Mouse (Mus musculus) CH12.LX (cell line): Measurements from ENCODE around the gene Btbd2. TPM values are rescaled to one million over a fixed set of nuclear protein-coding genes. Genes with fewer than 3 reads are reported as not detected.

Experiments used
- DNase-seq: peaks from one replicate; pipeline ENCODE4 v3.0.0-alpha.2; 2013; ENCODE audit errors: extremely low read depth
- H3K27ac ChIP-seq: 2 replicates; pipeline ENCODE4 v1.5.1; 2012; ENCODE audit warnings: low read depth, mild to moderate bottlenecking, control low read depth, moderate library complexity; ENCODE audit not compliant: insufficient read depth
- H3K27me3 ChIP-seq: replicated peaks from 2 replicates; pipeline ENCODE3; 2012; ENCODE audit warnings: inconsistent platforms
- H3K36me3 ChIP-seq, 2 experiments: replicated peaks in 1 of 2; 2 replicates each; pipeline versions ENCODE3 to v1.6.1; 2012; ENCODE audit warnings: inconsistent platforms in 1 of 2, low read length in 1 of 2, mild to moderate bottlenecking in 1 of 2, mixed read lengths in 1 of 2, moderate library complexity in 1 of 2; ENCODE audit not compliant: control insufficient read depth in 1 of 2, insufficient read depth in 1 of 2
- H3K4me1 ChIP-seq, 2 experiments: 2 replicates each; pipeline ENCODE4 v1.6.1; 2012; ENCODE audit warnings: inconsistent platforms in 1 of 2, moderate library complexity in 1 of 2; ENCODE audit not compliant: insufficient read depth in 2 of 2, control insufficient read depth in 1 of 2
- H3K4me2 ChIP-seq: 2 replicates; pipeline ENCODE4 v1.6.1; 2012; ENCODE audit warnings: low read depth, mild to moderate bottlenecking, control low read depth; ENCODE audit not compliant: poor library complexity, insufficient read depth, severe bottlenecking
- H3K4me3 ChIP-seq, 3 experiments: fragments of 150-350 bp in 1 of 3; sonication (generic) in 1 of 3; replicated peaks in 1 of 3; 2 replicates each; pipeline versions ENCODE3 to v1.5.1; 2011 to 2012; ENCODE audit warnings: low read depth in 2 of 3, low read length in 2 of 3, mild to moderate bottlenecking in 2 of 3, moderate library complexity in 2 of 3, control low read depth in 1 of 3, improper control_type of control experiment in 1 of 3, inconsistent platforms in 1 of 3, mixed read lengths in 1 of 3; ENCODE audit not compliant: poor library complexity in 1 of 3
- H3K79me2 ChIP-seq: replicated peaks from 2 replicates; pipeline ENCODE4 v1.6.1; 2012; ENCODE audit warnings: mild to moderate bottlenecking, moderate library complexity; ENCODE audit not compliant: control insufficient read depth, poor library complexity, insufficient read depth, severe bottlenecking; ENCODE audit errors: extremely low read depth
- H3K9ac ChIP-seq: 2 replicates; pipeline ENCODE4 v1.6.1; 2012; ENCODE audit warnings: low read depth, mild to moderate bottlenecking, control low read depth, moderate library complexity; ENCODE audit not compliant: insufficient read depth
- H3K9me3 ChIP-seq: replicated peaks from 2 replicates; pipeline ENCODE3; 2012; ENCODE audit warnings: low read length, inconsistent platforms, mixed read lengths
- BHLHE40 ChIP-seq: IDR thresholded peaks from 2 replicates; pipeline ENCODE4 v1.6.1; 2011; ENCODE audit warnings: mild to moderate bottlenecking, low read depth, low read length, improper control_type of control experiment
- CHD2 ChIP-seq: IDR thresholded peaks from 2 replicates; pipeline ENCODE4 v1.6.1; 2011; ENCODE audit warnings: low read length, improper control_type of control experiment
- E2F4 ChIP-seq: IDR thresholded peaks from 2 replicates; pipeline ENCODE4 v1.6.1; 2011; ENCODE audit warnings: low read depth, low read length, improper control_type of control experiment; ENCODE audit not compliant: insufficient replicate concordance
- ELF1 ChIP-seq: IDR thresholded peaks from 2 replicates; pipeline ENCODE4 v1.6.1; 2014; ENCODE audit warnings: low read depth, mild to moderate bottlenecking, inconsistent platforms, low read length, improper control_type of control experiment
- ETS1 ChIP-seq: conservative IDR thresholded peaks from 2 replicates; pipeline ENCODE4 v1.6.1; 2012; ENCODE audit warnings: low read depth, mild to moderate bottlenecking, inconsistent platforms, low read length, improper control_type of control experiment, moderate library complexity
- GABPA ChIP-seq: IDR thresholded peaks from 2 replicates; pipeline ENCODE4 v1.6.1; 2012; ENCODE audit warnings: low read depth, low read length, improper control_type of control experiment, inconsistent platforms; ENCODE audit not compliant: insufficient replicate concordance
- IRF4 ChIP-seq: IDR thresholded peaks from 2 replicates; pipeline ENCODE4 v1.6.1; 2014; ENCODE audit warnings: low read depth, mild to moderate bottlenecking, inconsistent platforms, low read length, improper control_type of control experiment
- JUN ChIP-seq: IDR thresholded peaks from 2 replicates; pipeline ENCODE4 v1.6.1; 2011; ENCODE audit warnings: low read depth, mild to moderate bottlenecking, low read length, improper control_type of control experiment, moderate library complexity; ENCODE audit not compliant: insufficient read depth
- MAX ChIP-seq: IDR thresholded peaks from 2 replicates; pipeline ENCODE4 v1.6.1; 2011; ENCODE audit warnings: low read length, improper control_type of control experiment
- MAZ ChIP-seq: IDR thresholded peaks from 2 replicates; pipeline ENCODE4 v1.6.1; 2012; ENCODE audit warnings: low read depth, mild to moderate bottlenecking, inconsistent platforms, low read length, improper control_type of control experiment, moderate library complexity
- MXI1 ChIP-seq: IDR thresholded peaks from 2 replicates; pipeline ENCODE4 v1.6.1; 2011; ENCODE audit warnings: mild to moderate bottlenecking, low read depth, low read length, improper control_type of control experiment
- MYC ChIP-seq: IDR thresholded peaks from 2 replicates; pipeline ENCODE4 v1.6.1; 2011; ENCODE audit warnings: low read depth, mild to moderate bottlenecking, improper control_type of control experiment, low read length
- NELFE ChIP-seq: IDR thresholded peaks from 2 replicates; pipeline ENCODE4 v1.6.1; 2011; ENCODE audit warnings: low read depth, low read length, improper control_type of control experiment
- NRF1 ChIP-seq: IDR thresholded peaks from 2 replicates; pipeline ENCODE4 v1.6.1; 2014; ENCODE audit warnings: low read depth, mild to moderate bottlenecking, inconsistent platforms, low read length, improper control_type of control experiment, moderate library complexity
- POLR2AphosphoS2 ChIP-seq: IDR thresholded peaks from 2 replicates; pipeline ENCODE4 v1.6.1; 2011; ENCODE audit warnings: low read depth, low read length, improper control_type of control experiment
- RAD21 ChIP-seq: IDR thresholded peaks from 2 replicates; pipeline ENCODE4 v1.6.1; 2011; ENCODE audit warnings: low read depth, mild to moderate bottlenecking, low read length, improper control_type of control experiment, moderate library complexity
- RCOR1 ChIP-seq: conservative IDR thresholded peaks from 2 replicates; pipeline ENCODE4 v1.6.1; 2012; ENCODE audit warnings: low read depth, mild to moderate bottlenecking, inconsistent platforms, low read length, improper control_type of control experiment
- SIN3A ChIP-seq: IDR thresholded peaks from 2 replicates; pipeline ENCODE4 v1.6.1; 2012; ENCODE audit warnings: low read length, improper control_type of control experiment, inconsistent platforms
- SMC3 ChIP-seq: IDR thresholded peaks from 2 replicates; pipeline ENCODE4 v1.6.1; 2011; ENCODE audit warnings: low read depth, low read length, improper control_type of control experiment
- TBP ChIP-seq: conservative IDR thresholded peaks from 2 replicates; pipeline ENCODE4 v1.6.1; 2011; ENCODE audit warnings: low read depth, low read length, improper control_type of control experiment
- TCF12 ChIP-seq: IDR thresholded peaks from 2 replicates; pipeline ENCODE4 v1.6.1; 2014; ENCODE audit warnings: low read depth, mild to moderate bottlenecking, inconsistent platforms, low read length, improper control_type of control experiment
- UBTF ChIP-seq: IDR thresholded peaks from 2 replicates; pipeline ENCODE4 v1.6.1; 2012; ENCODE audit warnings: low read depth, mild to moderate bottlenecking, inconsistent platforms, low read length, improper control_type of control experiment, moderate library complexity
- USF1 ChIP-seq: IDR thresholded peaks from 2 replicates; pipeline ENCODE4 v1.6.1; 2014; ENCODE audit warnings: low read depth, mild to moderate bottlenecking, inconsistent platforms, low read length, improper control_type of control experiment
- ZKSCAN1 ChIP-seq: IDR thresholded peaks from 2 replicates; pipeline ENCODE4 v1.6.1; 2012; ENCODE audit warnings: low read depth, inconsistent platforms, low read length, improper control_type of control experiment, borderline replicate concordance
- ZMIZ1 ChIP-seq: IDR thresholded peaks from 2 replicates; pipeline ENCODE4 v1.6.1; 2012; ENCODE audit warnings: low read depth, mild to moderate bottlenecking, inconsistent platforms, low read length, improper control_type of control experiment
- dilution Hi-C: fragments of 300-500 bp; cut with MboI; formaldehyde crosslinking; loops from 2 replicates; pipeline ENCODE4 v1.14.3; 2020; ENCODE audit warnings: low sequenced_read_pairs; ENCODE audit not compliant: extremely low pct_unique_long_range_greater_than_20kb, extremely low pct_ligation_motif_present
- in situ Hi-C: fragments of 300-500 bp; cut with MboI; formaldehyde crosslinking; loops from 3 replicates; pipeline ENCODE4 v1.14.3; 2019; ENCODE audit warnings: low sequenced_read_pairs, low pct_ligation_motif_present, low pct_unique_long_range_greater_than_20kb, mixed read lengths
- polyA plus RNA-seq: library from polyadenylated mRNA; unstranded; fragments of >175 nt; gene quantifications from 2 replicates; pipeline ENCODE4 v1.2.1, GENCODE M21; 2012; ENCODE audit warnings: low read depth; ENCODE audit not compliant: insufficient read length
- total RNA-seq, 2 experiments: library from RNA; depleted of rRNA; stranded (reverse); fragments of 300-350 nt in 1 of 2; fragments of >200 nt in 1 of 2; gene quantifications; 2 replicates each; pipeline ENCODE4 v1.2.3; 2012 to 2014

Gene Btbd2
- total and polyA plus RNA-seq, 3 experiments = 11.1 to 26.2 (median 19.4) TPM

DNA sequence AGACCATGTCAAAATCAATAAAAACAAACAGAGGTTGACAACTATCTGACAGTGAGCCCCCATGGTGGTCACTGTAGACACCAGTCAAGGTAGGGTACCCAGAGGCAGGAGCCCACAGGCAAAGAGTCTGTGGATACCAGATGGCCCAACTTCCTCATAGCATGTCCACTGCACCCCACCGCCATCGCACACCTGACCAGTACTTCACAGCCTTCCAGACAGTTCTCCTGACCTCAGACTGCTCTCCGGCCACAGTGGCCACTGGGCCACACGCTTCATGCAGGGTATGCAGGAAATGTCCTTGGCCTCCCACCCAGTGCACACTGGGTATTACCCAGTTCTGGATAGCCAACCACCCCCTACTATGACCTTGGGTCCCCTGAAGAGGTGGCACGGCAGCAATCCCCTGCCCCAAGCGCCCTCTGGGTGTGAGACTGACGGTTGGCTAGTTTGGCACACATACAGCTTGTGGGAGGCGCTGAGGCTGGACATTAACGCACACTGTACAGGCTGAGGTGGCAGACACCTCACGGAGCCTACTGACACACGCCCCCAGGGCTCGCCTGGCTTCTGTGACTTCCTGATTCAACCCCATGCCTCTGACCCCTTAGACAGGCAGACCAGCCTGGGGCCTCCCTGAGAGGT lies 36.7 kb upstream of the Btbd2 start:
- H3K4me1 ChIP-seq = peaks cover 47 to 89% of the 10 kb centered on the region in 2 experiments
- dilution Hi-C loops = no loop called here
- in situ Hi-C loops = loop anchor here (25.0 kb wide), 1 partner anchor 256 kb away; the partner anchor contains the start of gene Tcf3
- peak overlapping the region; percentile 19 to 56 (median 43) for H3K4me3 ChIP-seq
- H3K4me2 ChIP-seq = peak overlapping the region; percentile 91
- peaks cover 15% of the 10 kb centered on the region for H3K79me2 ChIP-seq
- peak overlapping the region; percentile 100 for H3K27ac ChIP-seq
- H3K9ac ChIP-seq = peak overlapping the region; percentile 61; the same call in 1 of the 2 replicates
- TF ChIP-seq E2F4 (no peak), TBP (0 out of 2 replicates have a peak, but pooled peaks have one; percentile 9), RAD21 (no peak), ELF1 (peak; percentile 34; the same call in 1 of the 2 replicates), NELFE (no peak), NRF1 (no peak)
- no peaks in the 10 kb centered on the region for H3K9me3 ChIP-seq
- no peaks in the 10 kb centered on the region for H3K27me3 ChIP-seq
- no peak for DNase-seq
- peaks cover 23 to 48% of the 10 kb centered on the region in 2 experiments for H3K36me3 ChIP-seq

DNA sequence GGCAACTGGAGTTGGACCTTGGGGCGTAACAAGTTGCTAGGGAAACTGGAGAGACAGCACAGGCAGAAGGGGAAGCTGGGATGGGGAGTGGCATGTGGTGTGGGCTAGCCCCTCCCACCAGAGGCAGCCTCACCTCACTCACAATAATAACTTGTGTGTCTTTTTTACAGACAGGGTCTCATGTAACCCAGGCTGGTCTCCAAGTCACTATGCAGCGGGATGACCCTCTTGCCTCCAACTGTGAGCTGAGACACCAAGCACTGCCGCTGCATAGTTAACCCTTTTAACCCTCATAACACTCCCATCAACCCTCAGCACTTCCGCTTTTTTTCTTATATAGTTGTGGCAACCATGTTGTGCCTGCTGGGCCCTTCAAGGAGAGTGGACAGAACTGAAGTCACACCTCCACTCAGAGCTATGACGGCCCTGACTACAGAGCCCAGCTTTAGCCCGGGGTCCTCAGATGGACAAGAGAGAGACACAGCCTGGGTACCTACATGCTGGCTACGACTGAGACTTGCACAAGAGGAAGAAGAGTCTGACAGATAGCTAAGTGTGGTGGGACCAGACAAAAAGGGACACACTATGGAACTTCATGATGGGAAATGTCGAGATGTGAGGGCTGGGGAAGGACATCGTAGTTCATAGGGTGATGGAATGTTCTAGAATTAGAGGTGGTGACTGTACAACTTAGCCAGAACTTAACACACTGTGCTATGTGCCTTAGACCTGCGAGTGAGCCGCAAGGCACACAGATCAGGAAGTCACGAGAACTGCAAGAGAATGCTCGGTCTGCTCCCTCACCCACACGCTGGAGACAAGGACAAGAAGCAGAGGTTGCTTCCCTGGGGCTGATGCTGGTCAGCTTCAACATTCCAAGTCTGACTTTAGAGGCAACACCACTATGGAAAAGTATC lies 35.6 kb upstream of the Btbd2 start:
- Histone ChIP-seq H3K79me2 (peaks cover 7% of the 10 kb centered on the region; the same call in 1 of the 2 replicates), H3K9ac (peak overlapping the region; percentile 61), H3K27me3 (no peaks in the 10 kb centered on the region), H3K9me3 (no peaks in the 10 kb centered on the region), H3K4me2 (peak overlapping the region; percentile 91), H3K27ac (peak overlapping the region; percentile 100), H3K36me3 (peaks cover 26 to 48% of the 10 kb centered on the region in 2 experiments), H3K4me3 (peak overlapping the region; percentile 35 to 56 (median 49)), H3K4me1 (peaks cover 38 to 79% of the 10 kb centered on the region in 2 experiments)
- DNase-seq = peak; percentile 76
- dilution Hi-C loops = no loop called here
- in situ Hi-C loops = loop anchor here (25.0 kb wide), 1 partner anchor 255 kb away; the partner anchor contains the start of gene Tcf3
- TF ChIP-seq CHD2 (no peak; the same call in 1 of the 2 replicates), MXI1 (peak; percentile 47; the same call in 1 of the 2 replicates), UBTF (no peak), TBP (peak; percentile 75), ETS1 (peak; percentile 6; the same call in 1 of the 2 replicates), NRF1 (no peak), E2F4 (no peak), JUN (no peak), ELF1 (peak; percentile 72), IRF4 (peak; percentile 40), SMC3 (no peak), MAZ (no peak), TCF12 (no peak; the same call in 1 of the 2 replicates), ZKSCAN1 (no peak), MAX (peak; percentile 11; the same call in 1 of the 2 replicates), USF1 (no peak), POLR2AphosphoS2 (peak; percentile 40; the same call in 1 of the 2 replicates), BHLHE40 (0 out of 2 replicates have a peak, but pooled peaks have one; percentile 48), GABPA (no peak), RCOR1 (no peak), RAD21 (no peak), MYC (peak; percentile 42), ZMIZ1 (peak; percentile 87; the same call in 1 of the 2 replicates), SIN3A (peak; percentile 66; the same call in 1 of the 2 replicates), NELFE (0 out of 2 replicates have a peak, but pooled peaks have one; percentile 37)
